ENCODE assay signal across 26 mouse cellular contexts in the genomic region with DNA sequence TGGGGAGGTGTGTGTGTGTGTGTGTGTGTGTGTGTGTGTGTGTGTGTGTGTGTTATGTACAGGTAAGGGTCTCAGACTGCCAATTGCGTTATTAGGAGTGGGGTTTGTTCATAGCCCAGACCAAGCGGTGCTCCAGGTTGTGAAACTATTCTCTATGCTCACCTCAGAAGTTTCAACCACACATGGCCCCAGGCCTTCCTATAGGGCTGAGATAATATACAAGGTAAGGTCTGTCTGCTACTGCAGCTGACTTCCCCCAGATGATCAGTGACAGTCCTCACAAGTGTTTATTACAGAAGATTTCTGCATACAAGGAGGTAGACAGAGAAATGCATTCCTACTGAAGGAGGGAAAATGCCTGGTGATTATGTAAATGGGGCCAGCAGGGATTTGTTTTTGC. TPM values are rescaled to one million over a fixed set of nuclear protein-coding genes. Genes with fewer than 3 reads are reported as not detected.
DNase-seq lines count a peak whose midpoint lies in the region; ATAC-seq and TF ChIP-seq lines count a peak whose summit lies in the region.
"Had no signal": no experiment of that assay in that cellular context is flagged by ENCODE, and none has a peak within 500 bp of the region (broad histone marks: within the 10 kb centered on the region; RNA-seq: fewer than 3 reads in every experiment).

No protein-coding gene starts in this region.

- no peak for ATAC-seq in intestine, embryonic 16.5 days
- no peak for ATAC-seq in intestine, postnatal 0 days
- peak; percentile 15; the same call in 1 of the 2 replicates for ATAC-seq in forebrain, embryonic 11.5 days (replicated peaks; ENCODE audit: low FRiP score)
- no peak; the same call in 1 of the 2 replicates for ATAC-seq in forebrain, postnatal 0 days
- ATAC-seq in midbrain, embryonic 15.5 days (replicated peaks): 0 out of 2 replicates have a peak, but pooled peaks have one; percentile 17
- ATAC-seq: activated CD4-positive, CD25-positive, alpha-beta regulatory T cell, adult 4 months; lung, postnatal 0 days had no signal

- peaks cover 3% of the 10 kb centered on the region; the same call in 1 of the 2 replicates for H3K4me1 ChIP-seq in intestine, embryonic 16.5 days (ENCODE audit: control insufficient read depth, insufficient read depth, low read length)
- no peaks in the 10 kb centered on the region for H3K4me1 ChIP-seq in intestine, postnatal 0 days (replicated peaks; ENCODE audit: control insufficient read depth, insufficient read depth, low read length)
- H3K4me1 ChIP-seq in forebrain, embryonic 11.5 days (replicated peaks; ENCODE audit: control insufficient read depth, insufficient read depth, low read length): no peaks in the 10 kb centered on the region
- no peaks in the 10 kb centered on the region for H3K4me1 ChIP-seq in forebrain, postnatal 0 days (ENCODE audit: insufficient read depth)
- no peaks in the 10 kb centered on the region for H3K4me1 ChIP-seq in midbrain, embryonic 15.5 days
- H3K4me1 ChIP-seq: embryonic facial prominence, embryonic 13.5 days had no signal

- peak overlapping the region; percentile 65 for H3K27ac ChIP-seq in intestine, embryonic 16.5 days (ENCODE audit: low read length)
- no peak overlapping the region for H3K27ac ChIP-seq in intestine, postnatal 0 days (ENCODE audit: low read depth, low read length)
- H3K27ac ChIP-seq in forebrain, embryonic 11.5 days (ENCODE audit: low read depth, low read length): peak overlapping the region; percentile 53; the same call in 1 of the 2 replicates
- H3K27ac ChIP-seq in forebrain, postnatal 0 days (ENCODE audit: low read depth, low read length): 0 out of 2 replicates have a peak overlapping the region, but pooled peaks have one; percentile 45
- H3K27ac ChIP-seq in midbrain, embryonic 15.5 days: no peak overlapping the region
- H3K27ac ChIP-seq: embryonic facial prominence, embryonic 13.5 days; layer of hippocampus, adult 2 months had no signal

- no peaks in the 10 kb centered on the region for H3K9me3 ChIP-seq in intestine, embryonic 16.5 days (ENCODE audit: control insufficient read depth, low read length)
- H3K9me3 ChIP-seq in intestine, postnatal 0 days (ENCODE audit: control insufficient read depth): no peaks in the 10 kb centered on the region
- H3K9me3 ChIP-seq in forebrain, embryonic 11.5 days (ENCODE audit: control insufficient read depth, low read length): no peaks in the 10 kb centered on the region
- H3K9me3 ChIP-seq in forebrain, postnatal 0 days (ENCODE audit: low read length): no peaks in the 10 kb centered on the region
- H3K9me3 ChIP-seq in midbrain, embryonic 15.5 days: no peaks in the 10 kb centered on the region
- H3K9me3 ChIP-seq: embryonic facial prominence, embryonic 13.5 days; G1E had no signal

- no peak overlapping the region for H3K4me3 ChIP-seq in intestine, embryonic 16.5 days (ENCODE audit: low read length)
- no peak overlapping the region for H3K4me3 ChIP-seq in intestine, postnatal 0 days (ENCODE audit: low read depth, low read length)
- no peak overlapping the region for H3K4me3 ChIP-seq in forebrain, embryonic 11.5 days (ENCODE audit: low read depth, low read length)
- H3K4me3 ChIP-seq in forebrain, postnatal 0 days (ENCODE audit: low read depth, low read length): no peak overlapping the region
- H3K4me3 ChIP-seq in midbrain, embryonic 15.5 days: no peak overlapping the region
- H3K4me3 ChIP-seq: embryonic facial prominence, embryonic 13.5 days; layer of hippocampus, adult 2 months; myocyte had no signal

- H3K4me2 ChIP-seq in intestine, embryonic 16.5 days (ENCODE audit: low read depth, low read length): no peak overlapping the region
- no peak overlapping the region for H3K4me2 ChIP-seq in intestine, postnatal 0 days (replicated peaks; ENCODE audit: low read depth)
- no peak overlapping the region for H3K4me2 ChIP-seq in forebrain, embryonic 11.5 days (ENCODE audit: low read depth, low read length, severe bottlenecking)
- no peak overlapping the region for H3K4me2 ChIP-seq in forebrain, postnatal 0 days (ENCODE audit: low read depth)
- no peak overlapping the region for H3K4me2 ChIP-seq in midbrain, embryonic 15.5 days
- H3K4me2 ChIP-seq: embryonic facial prominence, embryonic 13.5 days had no signal

- H3K9ac ChIP-seq in intestine, embryonic 16.5 days (ENCODE audit: low read depth, low read length): no peak overlapping the region
- H3K9ac ChIP-seq in intestine, postnatal 0 days (ENCODE audit: low read depth, low read length): no peak overlapping the region
- H3K9ac ChIP-seq in forebrain, embryonic 11.5 days (ENCODE audit: low read length): no peak overlapping the region
- H3K9ac ChIP-seq in forebrain, postnatal 0 days: no peak overlapping the region
- no peak overlapping the region for H3K9ac ChIP-seq in midbrain, embryonic 15.5 days
- H3K9ac ChIP-seq: embryonic facial prominence, embryonic 13.5 days had no signal

- H3K36me3 ChIP-seq in intestine, embryonic 16.5 days (ENCODE audit: control insufficient read depth, insufficient read depth, low read length): 0 out of 2 replicates have a peak, but pooled peaks cover under 1% of the 10 kb centered on the region
- H3K36me3 ChIP-seq in intestine, postnatal 0 days (ENCODE audit: control insufficient read depth, insufficient read depth): peaks cover 9% of the 10 kb centered on the region
- no peaks in the 10 kb centered on the region for H3K36me3 ChIP-seq in forebrain, embryonic 11.5 days (ENCODE audit: control insufficient read depth, insufficient read depth, low read length)
- H3K36me3 ChIP-seq in forebrain, postnatal 0 days (ENCODE audit: insufficient read depth): no peaks in the 10 kb centered on the region
- no peaks in the 10 kb centered on the region for H3K36me3 ChIP-seq in midbrain, embryonic 15.5 days (replicated peaks)
- H3K36me3 ChIP-seq: embryonic facial prominence, embryonic 13.5 days; G1E had no signal

- WGBS in intestine, embryonic 16.5 days: 89% methylated on average over 2 of the region's 2 CpGs
- 77% methylated on average over 2 of the region's 2 CpGs for WGBS in intestine, postnatal 0 days
- WGBS in forebrain, embryonic 11.5 days: 98% methylated on average over 2 of the region's 2 CpGs
- 75% methylated on average over 2 of the region's 2 CpGs for WGBS in forebrain, postnatal 0 days
- 93% methylated on average over 2 of the region's 2 CpGs for WGBS in midbrain, embryonic 15.5 days

- DNase-seq in forebrain, embryonic 11.5 days (ENCODE audit: low spot score): no peak
- no peak for DNase-seq in forebrain, postnatal 0 days
- DNase-seq in heart, postnatal 4 days: no peak
- no peak for DNase-seq in lung, postnatal 36 days
- DNase-seq in urinary bladder, adult 2 months (ENCODE audit: low spot score): no peak
- DNase-seq: adrenal gland, postnatal 10 days; cerebellum, adult 9-11 months; gastrocnemius, postnatal 25 days; kidney, adult 8-10 months; kidney, postnatal 14 days; layer of hippocampus, postnatal 36 days; liver; thymus, adult 2 months had no signal

- no peaks in the 10 kb centered on the region for H3K27me3 ChIP-seq in intestine, embryonic 16.5 days (replicated peaks; ENCODE audit: control insufficient read depth, insufficient read depth, low read length)
- H3K27me3 ChIP-seq in intestine, postnatal 0 days (replicated peaks; ENCODE audit: control insufficient read depth, insufficient read depth, low read length): no peaks in the 10 kb centered on the region
- no peaks in the 10 kb centered on the region for H3K27me3 ChIP-seq in forebrain, embryonic 11.5 days (ENCODE audit: control insufficient read depth, insufficient read depth, low read length)
- H3K27me3 ChIP-seq in forebrain, postnatal 0 days (ENCODE audit: insufficient read depth, low read length): no peaks in the 10 kb centered on the region
- H3K27me3 ChIP-seq in midbrain, embryonic 15.5 days (replicated peaks): no peaks in the 10 kb centered on the region
- H3K27me3 ChIP-seq: embryonic facial prominence, embryonic 13.5 days had no signal

- no peak for TF ChIP-seq CTCF in intestine, postnatal 0 days (IDR thresholded peaks at IDR 0.05; ENCODE audit: low read depth)
- TF ChIP-seq CTCF in forebrain, postnatal 0 days (IDR thresholded peaks at IDR 0.05; ENCODE audit: low read depth): no peak

RNA-seq across cellular contexts. Expression of gene Cpb2, which starts 23.2 kb away (rescaled TPM):
- polyA plus RNA-seq in intestine, embryonic 16.5 days (2015; fragmentation: Nextera tagmentation; extraction: Ambion mirVana): 4.7 and 6.8 TPM in 2 replicates
- 1.6 and 1.9 TPM in 2 replicates for polyA plus RNA-seq in intestine, postnatal 0 days (2015; fragmentation: Nextera tagmentation; extraction: Ambion mirVana)
- polyA plus RNA-seq in forebrain, embryonic 11.5 days (2014; fragmentation: Nextera tagmentation; extraction: Ambion mirVana): not detected in 2 replicates
- total RNA-seq in forebrain, postnatal 0 days (2014; rRNA removed): not detected in 2 replicates
- polyA plus RNA-seq in forebrain, postnatal 0 days (2015; fragmentation: Nextera tagmentation; extraction: Ambion mirVana): not detected in 2 replicates
- 0.11 TPM in 1 of 2 replicates, not detected in the other for polyA plus RNA-seq in midbrain, embryonic 15.5 days (2015; fragmentation: Nextera tagmentation; extraction: Ambion mirVana)
- total RNA-seq in heart, postnatal 4 days (2021): not detected
- 0.15 and 0.22 TPM in 2 replicates for polyA plus RNA-seq in urinary bladder, adult 2 months (2012; rRNA removed)
- total RNA-seq: G1E; gastrocnemius, postnatal 25 days; layer of hippocampus, adult 2 months; layer of hippocampus, postnatal 36 days; left cerebral cortex, postnatal 36 days; megakaryocyte, adult 5-6 weeks had no signal
- polyA plus RNA-seq: activated CD4-positive, CD25-positive, alpha-beta regulatory T cell, adult 4 months; brain, embryonic 14.5 days; cortical plate, adult 2 months; embryonic facial prominence, embryonic 13.5 days; G1E; lung, postnatal 0 days; myocyte; thymus, adult 2 months had no signal

Comparison
In these comparisons a context has a peak if more than half of its experiments do, and no peak if none do; other contexts are left out.
1. ATAC-seq: peak in forebrain, embryonic 11.5 days (single experiment) and midbrain, embryonic 15.5 days (single experiment); none in intestine, embryonic 16.5 days (single experiment), intestine, postnatal 0 days (single experiment) and forebrain, postnatal 0 days (single experiment).
2. H3K27ac ChIP-seq: peak in intestine, embryonic 16.5 days (single experiment), forebrain, embryonic 11.5 days (single experiment) and forebrain, postnatal 0 days (single experiment); none in intestine, postnatal 0 days (single experiment) and midbrain, embryonic 15.5 days (single experiment).